Mouse (Mus musculus): Measurements from ENCODE around the gene Prr23a1. TPM values are rescaled to one million over a fixed set of nuclear protein-coding genes. Genes with fewer than 3 reads are reported as not detected.

The Prr23a1 gene
- polyA plus RNA-seq, 1 experiment from 2014 or later, result not detected

DNA sequence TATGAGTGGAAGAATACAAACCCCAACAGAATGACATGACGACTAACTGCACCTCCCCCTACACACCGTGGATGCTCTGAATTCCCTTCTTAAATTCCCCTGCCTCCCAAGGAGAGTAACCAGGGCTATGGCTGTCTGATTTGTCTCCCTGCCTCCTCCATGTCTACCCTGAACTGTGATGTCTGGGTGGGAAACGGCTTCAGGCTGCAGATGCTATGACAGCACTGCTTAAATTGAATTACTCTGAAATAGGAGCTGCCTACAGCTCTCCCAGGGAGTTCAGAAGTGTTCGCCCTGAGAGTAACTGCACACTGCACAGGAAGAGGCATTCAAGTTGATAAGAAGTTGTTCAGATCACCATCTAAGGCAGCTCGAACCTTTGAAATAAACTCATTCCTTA, 12.8 kb upstream of the Prr23a1 start:
- H3K36me3 ChIP-seq, result no peaks in the 10 kb centered on the region
- H3K27ac ChIP-seq, result no peak overlapping the region
- no peaks in the 10 kb centered on the region for H3K4me1 ChIP-seq (replicated peaks)
- no peaks in the 10 kb centered on the region for H3K9me3 ChIP-seq
- 48% methylated on average over 5 of the region's 5 CpGs for WGBS
- H3K9ac ChIP-seq, result no peak overlapping the region
- ATAC-seq, result no peak
- H3K27me3 ChIP-seq (replicated peaks), result no peaks in the 10 kb centered on the region
- H3K4me3 ChIP-seq (replicated peaks), result no peak overlapping the region
- H3K4me2 ChIP-seq (replicated peaks), result no peak overlapping the region

DNA sequence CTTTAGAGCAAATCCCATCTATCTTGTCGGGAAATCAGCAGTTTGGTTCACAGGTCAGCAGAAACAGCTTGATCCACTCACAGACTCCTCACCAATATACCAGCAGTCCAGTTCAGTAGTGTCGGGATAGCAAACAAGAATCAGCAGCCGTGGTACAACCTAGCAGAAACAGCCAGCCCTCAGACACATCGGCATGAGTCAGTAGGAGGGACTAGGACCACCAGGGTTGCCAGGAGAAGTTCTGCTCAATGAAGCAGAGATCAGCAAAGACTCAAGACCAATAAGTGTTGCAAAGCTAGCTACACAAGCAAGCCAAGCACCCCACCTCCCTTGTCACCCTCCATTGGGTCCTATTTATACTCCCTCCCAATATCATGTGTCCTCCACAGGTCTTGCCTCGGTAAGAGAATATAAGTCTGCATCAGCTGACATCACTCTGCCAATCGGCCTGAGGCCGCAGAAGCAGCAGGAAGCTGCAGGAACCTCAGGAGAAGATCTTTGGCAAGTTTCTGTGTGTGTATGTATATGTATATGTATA, 4.7 kb upstream of the Prr23a1 start:
- no peak overlapping the region for H3K4me3 ChIP-seq (replicated peaks)
- no peak overlapping the region for H3K4me2 ChIP-seq (replicated peaks)
- no peaks in the 10 kb centered on the region for H3K27me3 ChIP-seq (replicated peaks)
- no peaks in the 10 kb centered on the region for H3K4me1 ChIP-seq (replicated peaks)
- H3K9me3 ChIP-seq, result no peaks in the 10 kb centered on the region
- H3K36me3 ChIP-seq, result no peaks in the 10 kb centered on the region
- H3K9ac ChIP-seq, result no peak overlapping the region
- 72% methylated on average over 7 of the region's 7 CpGs for WGBS
- H3K27ac ChIP-seq, result no peak overlapping the region
- ATAC-seq, result no peak

DNA sequence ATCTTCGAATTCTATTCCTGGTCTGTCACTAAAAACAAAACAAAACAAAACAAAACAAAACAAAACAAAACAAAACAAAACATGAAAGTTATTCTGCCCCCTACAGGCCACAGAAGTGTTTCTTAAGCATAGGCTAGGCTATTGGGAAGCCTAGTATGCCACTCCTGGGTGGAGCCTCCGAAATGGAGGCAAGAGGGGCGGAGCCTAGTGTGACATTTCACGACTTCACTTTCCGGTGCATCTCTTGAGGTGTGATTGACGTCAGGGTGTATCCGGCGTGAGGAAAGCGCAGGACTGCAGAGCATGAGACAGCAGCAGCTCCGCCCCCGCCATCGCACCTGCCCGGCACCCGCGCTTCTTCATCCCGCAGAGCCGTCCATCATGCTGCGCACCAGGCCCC, 13.9 kb downstream of the Prr23a1 start, which contains the start of gene Prr23a2:
TSS of gene Prr23a2 (plus strand) at position 285 of the 400 bp plus-strand sequence.
- H3K36me3 ChIP-seq, result no peaks in the 10 kb centered on the region
- H3K9me3 ChIP-seq, result no peaks in the 10 kb centered on the region
- no peak within 1 kb of the TSS for H3K27ac ChIP-seq
- H3K4me2 ChIP-seq (replicated peaks), result no peak within 1 kb of the TSS
- ATAC-seq, result no peak
- WGBS, result 72% methylated on average over 18 of the region's 18 CpGs
- no peaks in the 10 kb centered on the region for H3K4me1 ChIP-seq (replicated peaks)
- no peaks in the 10 kb centered on the region for H3K27me3 ChIP-seq (replicated peaks)
- H3K4me3 ChIP-seq (replicated peaks), result no peak within 1 kb of the TSS
- no peak within 1 kb of the TSS for H3K9ac ChIP-seq

DNA sequence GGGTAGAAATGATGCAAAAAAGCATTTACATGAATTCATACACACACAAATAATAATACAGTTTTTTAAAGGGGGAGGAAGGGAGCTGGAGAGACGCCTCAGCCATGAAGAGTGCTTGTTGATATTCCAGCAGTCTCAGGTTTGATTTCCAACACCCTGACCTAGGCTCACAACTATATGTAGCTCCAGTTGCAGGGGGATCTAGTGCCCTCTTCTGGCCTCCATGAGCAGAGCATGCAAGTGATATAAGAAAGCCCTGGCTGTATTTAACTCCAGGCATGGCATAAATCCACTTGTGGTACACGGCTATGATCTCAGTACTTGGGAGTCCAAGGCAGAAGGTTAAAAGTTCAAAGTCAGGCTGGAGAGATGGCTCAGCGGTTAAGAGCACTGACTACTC, 21.2 kb downstream of the Prr23a1 start:
- H3K9me3 ChIP-seq, result no peaks in the 10 kb centered on the region
- no peak overlapping the region for H3K4me2 ChIP-seq (replicated peaks)
- no peak overlapping the region for H3K27ac ChIP-seq
- no peaks in the 10 kb centered on the region for H3K4me1 ChIP-seq (replicated peaks)
- 71% methylated on average over 3 of the region's 3 CpGs for whole genome bisulfite sequencing
- no peak overlapping the region for H3K4me3 ChIP-seq (replicated peaks)
- H3K9ac ChIP-seq, result no peak overlapping the region
- H3K36me3 ChIP-seq, result no peaks in the 10 kb centered on the region
- H3K27me3 ChIP-seq (replicated peaks), result peaks cover 5% of the 10 kb centered on the region; the same call in 1 of the 2 replicates
- no peak for ATAC-seq

DNA sequence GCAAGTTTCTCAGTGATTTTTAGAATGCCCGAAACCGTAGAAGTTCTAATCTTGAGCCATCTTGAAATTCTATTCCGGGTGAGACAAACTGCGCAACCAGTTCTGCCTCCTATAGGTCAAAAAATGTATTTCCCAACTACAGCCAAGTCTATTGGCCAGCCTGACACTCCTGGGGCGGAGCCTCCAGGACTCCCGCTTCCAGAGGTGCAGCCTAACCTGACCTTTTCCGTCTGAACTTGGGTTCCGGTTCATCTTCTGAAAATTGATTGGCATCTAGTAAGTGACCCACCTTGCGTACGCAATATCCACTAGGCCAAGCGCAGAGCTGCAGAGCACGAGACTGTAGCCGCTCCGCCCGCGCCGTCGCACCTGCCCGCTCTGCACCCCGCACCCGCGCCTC, 22.3 kb downstream of the Prr23a1 start, which contains the start of gene Prr23a3:
TSS of gene Prr23a3 (plus strand) at position 197 of the 400 bp plus-strand sequence.
- Histone ChIP-seq H3K4me3 (replicated peaks) (no peak within 1 kb of the TSS), H3K4me1 (replicated peaks) (no peaks in the 10 kb centered on the region), H3K27ac (no peak within 1 kb of the TSS), H3K36me3 (no peaks in the 10 kb centered on the region), H3K9me3 (no peaks in the 10 kb centered on the region), H3K27me3 (replicated peaks) (peaks cover 5% of the 10 kb centered on the region; the same call in 1 of the 2 replicates), H3K4me2 (replicated peaks) (0 out of 2 replicates have a peak within 1 kb of the TSS, but pooled peaks have one; percentile 12), H3K9ac (no peak within 1 kb of the TSS)
- WGBS, result 45% methylated on average over 22 of the region's 22 CpGs
- ATAC-seq, result no peak

Other genes starting within 250 kb of the Prr23a1 start
- gene Mrps22, start 240.8 kb upstream of the Prr23a1 start, polyA plus RNA-seq (2015; fragmentation: Nextera tagmentation; extraction: Ambion mirVana), result 67.2 and 71.2 TPM in 2 replicates
- gene Prr23a2, start 14.0 kb downstream of the Prr23a1 start, polyA plus RNA-seq (2015; fragmentation: Nextera tagmentation; extraction: Ambion mirVana), result not detected in 2 replicates
- gene Prr23a3, start 22.3 kb downstream of the Prr23a1 start, polyA plus RNA-seq (2015; fragmentation: Nextera tagmentation; extraction: Ambion mirVana), result not detected in 2 replicates
- not detected in 2 replicates for gene 7420426K07Rik, start 60.6 kb downstream of the Prr23a1 start, polyA plus RNA-seq (2015; fragmentation: Nextera tagmentation; extraction: Ambion mirVana)
- not detected in 2 replicates for gene Foxl2, start 112.8 kb downstream of the Prr23a1 start, polyA plus RNA-seq (2015; fragmentation: Nextera tagmentation; extraction: Ambion mirVana)
- 39.9 and 42.8 TPM in 2 replicates for gene Faim, start 143.9 kb downstream of the Prr23a1 start, polyA plus RNA-seq (2015; fragmentation: Nextera tagmentation; extraction: Ambion mirVana)
- gene Gm1123, start 193.2 kb downstream of the Prr23a1 start, polyA plus RNA-seq (2015; fragmentation: Nextera tagmentation; extraction: Ambion mirVana), result 14.5 and 15.5 TPM in 2 replicates